Mouse (Mus musculus): ENCODE measurements at regions not wholly inside any gene's neighbourhood (a gene's known extent, or its start where the extent isn't known, plus 50 kb on each side); places are given as distances from the start of the nearest gene placed in this dataset.

GRCm38 (mm10) chr2:46297274-46297843 lies 1180.2 kb upstream of the Zeb2 start:
- TF ChIP-seq POLR2A (IDR thresholded peaks at IDR 0.05; ENCODE audit: borderline replicate concordance, low read depth, low read length) (no peak), CTCF (IDR thresholded peaks at IDR 0.05; ENCODE audit: low read depth, low read length) (no peak)

All from bone marrow macrophage, adult 2 months (primary cell).